Mouse (Mus musculus) adrenal gland, adult 18-20 months (tissue): Measurements from ENCODE around the gene Itpkb. TPM values are rescaled to one million over a fixed set of nuclear protein-coding genes. Genes with fewer than 3 reads are reported as not detected.

Source experiments
- DNase-seq, 2 experiments: peaks; one replicate each; pipeline ENCODE4 v3.0.0; 2021 to 2022; ENCODE audit warnings: low spot score in 2 of 2
- long read RNA-seq, 2 experiments: library from polyadenylated mRNA; stranded (forward); transcript quantifications; one replicate each; pipeline ENCODE4 v2.0.0; 2021
- total RNA-seq, 2 experiments: library from RNA; stranded (reverse); gene quantifications; 1 replicate in 1 of 2; 2 replicates in 1 of 2; pipeline ENCODE4 v1.2.3; 2021

Gene Itpkb
- 10 to 100 TPM; 49.3 to 58.6 TPM for total RNA-seq
- long read RNA-seq, experiment 1, partial matches to known transcripts: 10 of 23 reads
- long read RNA-seq, experiment 1, other reads (novel, unspliced or antisense): 13 of 23 reads
- long read RNA-seq, experiment 2, full-length matches to known transcripts: 1 of 36 reads
- long read RNA-seq, experiment 2, partial matches to known transcripts: 27 of 36 reads
- long read RNA-seq, experiment 2, other reads (novel, unspliced or antisense): 8 of 36 reads

DNA sequence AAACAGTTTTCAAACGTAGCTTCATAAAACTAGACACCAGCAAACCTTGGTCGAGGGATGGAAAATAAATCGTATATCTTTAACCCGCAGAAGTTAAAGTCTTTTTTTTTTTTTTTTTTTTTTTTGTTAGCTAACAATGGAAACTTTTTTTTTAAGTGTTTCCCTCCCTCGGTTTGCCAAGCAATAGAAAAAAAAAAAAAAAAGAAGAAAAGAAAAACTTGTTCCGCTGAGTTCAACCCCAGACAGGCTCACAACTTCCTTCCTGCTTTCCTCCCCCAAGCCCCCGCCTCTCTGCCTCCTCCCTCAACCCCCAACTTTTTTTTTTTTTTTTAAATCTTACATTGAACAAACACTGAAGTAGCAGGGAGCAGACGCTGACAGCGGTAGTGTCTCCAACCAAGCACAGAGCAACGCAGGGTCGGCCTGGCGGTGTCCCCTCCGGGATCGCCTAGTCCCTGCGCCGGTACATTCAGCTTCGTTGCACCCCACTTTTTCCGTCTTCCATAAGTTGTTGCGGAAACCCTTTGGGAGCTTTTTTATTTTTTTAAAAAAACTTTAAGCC lies at the start of gene Itpkb:
Gene Itpkb (plus strand): TSS at position 341 of the 562 bp plus-strand sequence.
- DNase-seq: peak; percentile 71 to 73

DNA sequence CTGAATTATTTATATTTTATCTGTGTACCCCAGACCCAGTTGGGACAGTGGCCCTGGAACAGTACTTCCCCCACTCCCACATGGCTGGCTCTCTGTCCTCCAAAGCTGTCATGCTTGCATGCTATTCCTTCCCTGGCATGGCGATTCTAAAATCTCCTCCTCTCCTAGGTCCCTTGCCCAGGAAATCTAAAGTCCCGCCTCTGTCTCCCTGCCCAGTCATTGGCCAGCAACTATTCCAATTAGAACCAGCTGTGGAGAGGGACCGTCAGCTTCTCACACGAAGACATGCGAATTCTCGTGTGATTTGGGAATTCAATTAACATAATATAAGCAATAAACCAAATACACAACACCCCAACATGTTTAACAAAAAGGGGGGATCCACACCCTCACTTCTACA lies 47.7 kb upstream of the Itpkb start:
- DNase-seq: no peak

DNA sequence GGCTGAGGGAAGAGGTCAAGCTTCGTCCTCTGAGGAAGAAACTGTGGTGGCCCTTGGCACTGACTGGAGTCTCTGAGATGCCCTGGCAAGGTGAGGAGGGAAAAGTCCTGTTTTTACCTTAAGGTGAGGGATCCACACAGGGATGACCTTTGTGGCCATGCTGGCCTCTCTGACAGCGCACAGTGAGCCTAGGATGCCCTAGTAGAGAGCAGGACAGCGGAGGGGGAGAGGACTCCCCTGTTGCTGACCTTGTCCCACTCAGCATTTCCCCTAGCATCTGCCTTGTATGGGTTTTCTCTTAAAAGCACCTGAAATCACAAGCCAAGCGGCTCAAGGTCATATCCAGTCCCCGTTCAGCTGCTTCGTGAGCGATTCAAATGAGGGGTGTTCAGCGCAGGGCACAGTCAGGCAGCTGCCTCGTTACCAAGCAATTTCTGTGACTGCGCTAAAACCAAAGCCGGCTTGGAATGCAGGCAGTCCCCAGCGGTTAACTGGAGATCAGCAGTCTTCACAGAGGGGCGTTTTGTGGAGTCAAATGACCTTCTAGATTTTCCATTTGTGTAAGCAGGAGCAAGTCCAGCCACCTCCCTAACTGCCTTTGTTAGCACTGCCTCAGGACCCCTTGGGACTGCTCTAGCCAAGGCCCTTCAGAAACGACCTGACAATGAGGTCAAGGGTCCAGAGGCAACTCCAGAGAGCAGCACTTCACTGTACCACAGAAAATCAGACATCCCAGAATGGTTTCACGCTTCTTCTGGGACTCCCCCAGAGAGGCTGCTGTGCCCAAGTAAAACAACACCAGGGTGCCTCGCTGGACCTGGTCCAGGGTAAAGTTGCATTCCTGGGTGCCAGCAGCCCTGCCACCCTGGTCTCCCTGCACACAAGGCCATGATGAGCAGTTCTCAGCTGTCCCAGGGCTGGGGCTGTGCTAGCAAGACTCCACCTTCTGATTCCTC lies 46.2 kb upstream of the Itpkb start:
- DNase-seq: no peak

DNA sequence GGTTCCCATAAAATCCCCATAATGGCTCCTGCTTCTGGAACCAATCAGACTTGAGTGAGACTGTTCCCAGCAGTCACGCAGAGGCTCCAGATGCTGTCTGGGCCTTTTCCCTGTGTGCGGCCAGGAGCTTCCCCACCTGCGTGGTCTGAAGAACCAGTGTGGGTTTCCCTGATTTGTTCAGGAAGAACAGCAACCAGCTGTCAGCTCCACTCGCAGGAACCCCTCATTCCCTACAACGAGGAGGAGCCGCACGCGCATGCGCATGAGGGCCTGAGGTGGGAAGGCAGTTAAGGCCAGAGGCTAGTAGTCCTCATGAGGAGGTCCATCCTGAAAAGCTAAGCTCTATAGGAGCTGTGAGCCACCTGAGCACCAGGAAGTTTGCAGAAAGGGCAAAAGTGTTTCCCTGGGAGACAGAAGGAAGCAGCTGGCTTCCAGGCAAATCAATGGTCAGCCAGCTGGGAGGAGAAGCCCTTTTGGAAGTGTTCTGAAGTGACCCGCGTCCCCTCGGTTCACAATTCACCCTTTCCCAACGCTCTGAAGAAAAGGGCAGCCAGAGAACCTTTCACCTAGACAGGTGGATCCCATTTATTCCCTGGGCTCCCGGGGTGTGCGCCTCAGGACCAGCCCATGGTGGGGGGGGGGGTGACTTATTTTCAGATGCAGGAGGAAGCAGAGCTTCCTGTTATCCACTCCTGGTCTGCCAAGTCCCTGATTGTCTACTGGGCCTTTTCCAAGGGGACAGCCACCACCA lies 44.0 kb upstream of the Itpkb start:
- DNase-seq: no peak

DNA sequence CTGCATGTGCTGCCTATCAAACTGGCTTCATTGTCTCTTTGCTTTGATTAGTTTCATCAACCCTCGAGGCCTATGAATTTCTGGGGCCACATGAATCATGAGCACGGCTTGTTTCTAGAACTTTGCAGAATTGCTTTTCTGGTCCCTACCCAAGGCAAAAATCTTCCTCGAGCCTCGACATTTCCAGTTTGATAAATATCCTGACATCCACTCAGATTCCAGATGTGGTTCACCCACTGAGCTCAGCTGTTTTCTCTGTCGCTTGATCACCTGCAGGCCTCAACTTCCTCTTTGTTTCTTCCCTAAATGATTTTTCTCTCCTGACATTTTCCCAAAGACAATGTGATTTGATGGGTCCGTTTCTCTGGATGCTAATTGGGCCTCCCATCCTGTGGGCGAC lies 42.1 kb upstream of the Itpkb start:
- DNase-seq: no peak

DNA sequence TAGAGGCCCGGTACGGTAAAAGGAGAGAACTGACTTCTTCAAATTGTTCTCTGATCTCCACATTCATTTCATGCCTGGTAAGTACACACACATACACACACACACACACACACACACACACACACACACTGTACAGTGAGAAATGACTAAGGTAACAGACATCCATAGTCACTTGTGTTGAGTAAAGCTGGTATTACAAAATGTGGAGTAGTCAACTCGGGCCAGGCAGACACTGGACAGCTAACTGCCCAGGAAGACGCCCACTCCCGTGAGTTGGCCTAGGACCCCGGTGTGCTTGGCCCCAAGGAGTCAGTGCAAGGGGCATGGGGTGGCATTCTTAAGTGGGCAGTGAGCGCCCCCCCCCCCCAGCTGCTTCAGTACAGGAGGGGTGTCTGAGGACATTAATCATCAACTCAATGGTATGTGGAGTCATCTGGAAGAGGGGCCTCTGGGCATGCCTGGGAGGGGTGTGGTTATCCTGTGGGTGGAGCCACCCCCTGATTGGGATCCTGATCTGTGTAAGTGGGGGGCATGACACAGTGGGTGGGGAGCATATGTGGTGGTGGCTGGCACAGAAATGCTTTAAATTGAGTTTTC lies 41.3 kb upstream of the Itpkb start:
- DNase-seq: no peak

DNA sequence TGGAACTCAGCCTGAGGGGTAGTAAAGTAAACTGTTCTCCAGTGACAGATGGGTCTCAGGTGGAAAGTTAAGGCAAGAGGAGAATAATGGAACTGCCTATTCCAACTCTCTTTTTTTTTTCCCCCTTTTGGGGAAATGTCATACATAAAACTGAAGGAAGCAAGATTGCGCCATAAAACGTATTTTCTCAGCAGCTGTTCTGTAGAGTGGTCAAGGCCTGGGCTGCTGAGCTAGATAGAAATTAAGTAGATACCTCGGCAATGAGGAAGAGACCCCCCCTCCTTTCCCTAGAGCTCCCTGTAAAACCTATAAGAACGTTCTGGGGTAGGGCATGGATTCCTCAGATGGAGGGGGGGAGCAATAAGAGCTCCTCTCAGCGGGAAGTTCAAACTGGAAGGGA lies 40.5 kb upstream of the Itpkb start:
- no peak for DNase-seq

DNA sequence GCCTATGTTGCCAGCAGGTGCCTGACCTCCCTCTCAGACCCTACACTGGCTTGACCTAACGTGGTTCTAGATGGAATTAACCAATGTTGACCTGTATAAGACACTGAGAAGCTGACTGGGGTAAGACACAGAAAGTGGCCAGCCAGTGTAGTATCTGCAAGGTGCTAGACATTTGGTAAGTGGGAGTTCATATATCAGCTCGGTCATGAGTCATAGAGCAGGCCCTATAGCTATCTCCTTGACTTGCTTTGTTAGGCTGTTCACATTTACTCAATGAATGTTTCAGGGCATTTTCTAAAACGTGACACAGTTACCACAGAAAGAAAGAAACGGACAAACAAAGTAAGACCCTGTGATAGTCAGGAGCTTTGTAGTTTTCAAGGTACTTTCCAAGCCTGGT lies 39.9 kb upstream of the Itpkb start:
- no peak for DNase-seq

DNA sequence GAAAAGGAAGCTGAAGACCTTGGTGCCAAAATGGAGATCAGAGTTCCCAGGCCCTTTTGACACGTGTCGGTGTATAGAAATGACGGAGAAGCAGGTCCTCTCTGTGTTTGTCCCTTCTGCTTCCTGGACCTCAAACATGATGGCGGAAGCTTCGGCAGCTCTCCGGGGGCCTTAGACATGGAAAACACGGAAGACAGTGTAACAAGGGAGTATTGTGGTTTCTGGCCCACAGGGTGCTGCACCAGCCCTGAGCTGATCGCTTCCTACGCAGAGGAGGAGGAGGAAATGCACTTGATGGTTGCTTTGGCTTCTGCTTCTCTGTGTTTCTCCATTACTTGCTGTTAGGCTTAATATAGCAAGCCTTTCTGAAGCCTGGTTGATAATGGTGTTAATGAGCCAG lies 34.2 kb upstream of the Itpkb start:
- DNase-seq: no peak

DNA sequence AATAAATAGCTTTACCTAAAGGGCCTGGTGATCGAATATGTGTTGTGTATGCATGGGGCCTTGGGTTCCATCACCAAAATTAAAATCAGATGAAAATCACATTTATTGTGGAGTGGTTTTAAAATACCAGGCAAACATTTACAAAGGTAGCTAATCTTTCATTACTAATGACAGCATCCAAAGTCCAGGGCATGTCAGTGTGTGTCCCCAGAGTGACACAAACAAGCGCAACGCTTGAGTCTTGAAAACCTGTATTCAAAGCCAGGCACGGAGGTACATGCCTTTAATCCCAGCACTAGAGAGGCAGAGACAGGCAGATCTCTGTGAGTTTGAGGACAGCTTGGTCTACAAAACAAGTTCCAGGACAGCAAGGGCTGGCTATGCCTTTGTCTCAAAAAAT lies 30.6 kb upstream of the Itpkb start:
- no peak for DNase-seq

DNA sequence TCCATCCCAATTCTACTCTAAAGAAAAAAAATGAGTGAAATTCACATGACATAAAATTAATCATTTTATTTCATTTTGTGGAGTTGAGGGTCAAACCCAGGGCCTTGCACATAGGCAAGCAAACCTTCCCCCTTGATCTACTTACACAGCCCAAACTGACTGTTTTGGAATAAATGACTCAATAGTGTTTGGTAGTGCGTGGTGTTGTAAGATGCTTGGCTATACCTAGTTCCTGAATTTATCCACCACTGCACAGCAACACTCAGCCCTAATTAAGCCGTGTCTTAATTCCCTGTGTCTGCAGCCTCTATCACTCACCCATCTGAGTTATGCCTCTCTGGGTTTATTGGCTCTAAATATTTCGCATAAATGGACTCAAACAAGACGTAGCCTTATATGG lies 30.0 kb upstream of the Itpkb start:
- DNase-seq: no peak

DNA sequence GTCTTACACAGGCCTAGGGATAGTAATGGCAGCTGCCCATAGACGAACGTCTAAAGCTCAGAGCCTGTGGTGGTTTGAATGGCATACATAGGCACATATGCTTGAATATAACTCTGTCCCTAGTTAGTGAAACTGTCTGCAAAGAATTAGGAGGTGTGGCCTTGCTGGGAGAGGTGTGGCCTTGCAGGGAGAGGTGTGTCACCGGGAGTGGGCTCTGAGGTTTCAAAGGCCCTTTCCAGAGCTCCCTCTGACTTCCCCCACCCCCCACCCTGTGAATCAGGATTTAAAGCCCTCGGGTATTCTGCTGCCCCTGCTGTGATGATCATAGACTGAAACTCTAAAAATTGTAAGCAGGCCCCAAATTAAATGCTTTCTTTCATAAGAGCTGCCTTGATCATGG lies 29.3 kb upstream of the Itpkb start:
- no peak for DNase-seq

DNA sequence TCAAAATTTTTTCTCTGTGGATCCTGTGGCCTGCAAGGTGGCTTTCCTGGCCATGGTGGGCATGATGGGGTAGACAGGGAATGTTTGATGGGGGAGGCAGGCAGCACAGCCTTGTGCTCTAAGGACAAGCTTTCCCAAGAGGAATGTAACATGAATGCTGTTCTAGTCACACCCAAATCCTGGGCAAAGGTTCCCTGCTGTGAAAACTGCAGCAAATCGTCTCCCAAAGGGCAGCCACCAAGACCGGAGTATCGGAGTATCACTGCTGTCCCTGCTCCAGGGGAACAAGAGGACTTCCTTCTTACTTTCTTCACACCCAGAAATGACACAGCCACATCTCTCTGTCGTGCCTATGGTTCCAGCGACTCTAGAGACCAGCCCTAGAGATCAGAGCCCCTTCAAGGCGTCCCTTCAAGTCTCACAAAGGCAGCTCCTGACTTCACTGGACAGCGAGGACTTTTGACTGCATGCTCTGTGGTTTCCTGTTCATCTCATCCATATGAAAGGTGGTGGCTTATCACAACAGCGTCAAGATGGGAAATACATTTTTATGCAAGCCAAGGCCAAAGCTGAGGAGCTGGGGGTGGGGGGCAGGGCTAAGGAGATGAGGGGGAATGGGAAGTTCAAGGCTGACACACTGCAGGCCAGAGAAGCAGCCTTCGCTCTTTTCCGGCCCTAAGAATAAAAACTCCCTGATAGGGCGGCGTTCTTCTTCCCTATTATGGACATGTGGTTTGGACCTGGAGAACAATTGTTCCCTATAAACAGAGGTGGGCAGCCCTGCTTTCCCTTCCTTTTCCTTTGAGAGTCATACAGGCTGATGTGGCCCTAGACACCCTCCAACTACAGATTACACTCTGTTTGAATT lies 27.8 kb upstream of the Itpkb start:
- DNase-seq: no peak

DNA sequence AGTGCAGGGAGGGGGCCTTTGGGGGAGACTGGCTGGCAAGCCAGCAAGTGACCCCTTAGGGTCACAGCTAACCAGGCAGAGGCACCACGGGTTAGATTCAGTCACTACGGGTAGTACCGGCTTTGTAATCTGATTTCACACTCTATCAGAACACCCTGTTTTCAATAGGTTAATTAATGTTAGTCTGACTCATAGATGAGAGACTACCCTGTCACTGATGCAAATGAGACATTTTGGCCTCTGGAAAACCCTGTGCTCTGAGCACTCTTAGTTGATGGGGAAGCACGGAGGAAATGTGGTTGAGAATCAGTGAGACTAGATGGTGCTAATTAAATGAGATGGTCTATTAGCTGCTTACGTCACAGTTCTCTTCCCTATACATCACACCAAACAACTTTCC lies 26.7 kb upstream of the Itpkb start:
- DNase-seq: no peak

DNA sequence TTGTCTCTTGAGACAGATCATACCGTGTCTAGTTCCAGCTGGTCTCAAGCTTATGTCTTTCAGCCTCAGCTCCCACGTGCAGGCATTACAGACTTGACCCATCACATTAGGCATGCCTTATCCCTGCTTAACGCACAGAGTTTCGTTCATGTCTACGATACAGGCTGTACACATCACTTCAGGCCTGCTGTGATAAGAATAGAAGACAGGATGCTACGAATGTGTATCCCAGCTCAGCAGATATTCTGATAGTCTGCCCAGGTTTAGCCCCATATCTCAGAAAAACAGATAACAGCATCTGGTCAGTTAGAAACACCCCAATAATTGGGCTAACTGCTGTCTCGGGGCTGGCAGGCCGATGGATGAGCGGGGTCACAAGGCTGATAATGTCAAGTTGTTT lies 23.4 kb upstream of the Itpkb start:
- no peak for DNase-seq

DNA sequence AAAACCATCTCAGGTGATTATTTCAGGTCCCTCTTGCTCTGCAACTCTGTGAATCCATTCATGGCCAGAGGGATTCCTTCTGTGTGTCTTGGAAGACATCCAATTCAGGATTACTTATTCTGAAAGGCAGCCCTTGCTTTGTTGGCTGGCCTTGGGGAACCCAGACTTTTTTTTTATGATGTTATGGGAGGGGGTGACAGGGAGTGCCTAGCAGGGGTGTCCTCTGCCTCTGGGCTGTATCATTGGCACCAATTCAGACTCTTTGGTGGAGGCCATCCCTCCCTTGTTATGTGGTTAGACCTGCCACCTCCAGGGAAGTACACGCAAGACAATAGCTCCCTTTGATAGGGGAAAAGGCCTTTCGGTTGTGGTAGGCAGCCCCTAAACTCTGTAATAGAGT lies 22.6 kb upstream of the Itpkb start:
- DNase-seq: no peak

DNA sequence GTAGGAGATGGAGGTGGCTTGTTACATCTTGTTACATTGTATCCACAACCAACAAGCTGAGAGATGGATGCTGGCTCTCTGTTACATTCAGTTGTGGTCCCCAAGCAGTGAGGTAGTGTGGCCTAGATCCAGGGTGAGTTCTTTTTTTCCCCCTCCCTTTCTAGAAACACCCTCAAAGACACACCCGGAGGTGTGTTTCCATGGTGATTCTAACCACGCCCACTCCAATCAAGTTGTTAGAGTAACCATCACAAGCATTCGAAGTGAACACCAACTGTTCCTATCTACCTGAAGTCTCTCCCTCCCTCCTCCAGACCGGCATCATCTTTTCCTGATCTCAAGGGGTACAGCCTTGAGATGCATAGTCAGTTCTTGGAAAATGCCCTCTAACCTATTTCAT lies 21.4 kb upstream of the Itpkb start:
- no peak for DNase-seq

DNA sequence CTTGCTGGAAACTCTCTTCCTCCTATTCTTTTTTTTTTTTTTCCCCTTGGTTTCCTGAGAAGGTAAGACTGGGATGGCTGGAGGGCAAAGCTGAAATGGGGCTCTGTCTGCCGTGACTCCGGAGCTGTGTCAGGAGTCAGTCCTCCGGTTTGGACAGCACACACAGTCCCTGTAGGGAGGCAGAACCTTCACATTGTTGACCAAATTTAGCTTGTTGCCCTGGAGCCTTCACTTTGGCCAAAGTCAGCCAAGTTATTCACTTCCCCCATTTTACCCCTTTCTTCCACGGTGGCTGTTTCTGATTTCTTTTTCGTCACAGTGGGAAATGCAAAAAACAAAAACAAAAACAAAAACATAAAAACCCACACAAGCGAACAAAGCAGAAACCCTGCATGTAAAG lies 18.0 kb upstream of the Itpkb start:
- no peak for DNase-seq

DNA sequence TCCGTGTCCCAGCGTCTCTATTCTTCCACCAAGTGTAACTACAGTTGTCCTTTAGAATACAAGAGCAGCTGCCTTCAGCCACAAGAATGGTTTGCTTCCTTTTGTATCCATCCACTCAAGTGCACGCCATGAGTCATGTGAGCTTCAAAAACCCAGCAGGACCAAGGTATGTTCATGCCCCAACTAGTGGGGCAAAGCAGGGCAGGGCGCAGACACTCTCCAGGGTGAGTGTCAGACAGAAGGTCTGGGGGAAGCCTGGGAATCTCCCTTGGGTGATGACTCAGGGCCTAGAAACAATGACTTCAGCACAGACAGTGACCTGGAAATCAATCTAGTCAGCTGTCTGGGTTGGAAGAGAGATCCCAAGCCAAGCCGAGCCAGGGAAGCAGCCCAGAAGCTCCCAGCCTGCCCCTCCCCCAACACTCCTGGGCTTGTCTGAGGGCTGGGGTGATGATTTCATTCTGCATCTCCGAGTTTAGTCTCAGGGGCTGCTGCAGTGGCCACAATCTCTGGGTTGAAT lies 17.4 kb upstream of the Itpkb start:
- DNase-seq: peak; percentile 42 to 66
